Mouse (Mus musculus) liver, embryonic 12.5 days (tissue): ENCODE data around the gene Csrnp2. TPM values are rescaled to one million over a fixed set of nuclear protein-coding genes. Genes with fewer than 3 reads are reported as not detected.

ENCODE experiments used
- ATAC-seq: fragments of 200-750 bp; cut with Nextera tagmentation; 2 replicates; pipeline ENCODE4 v1.8.0; 2017; ENCODE audit warnings: moderate number of reproducible peaks, mild to moderate bottlenecking, moderate library complexity
- H3K27ac ChIP-seq: fragments of 300-500 bp; sonication (generic); 2 replicates; pipeline ENCODE4 v1.5.1; 2016; ENCODE audit warnings: mild to moderate bottlenecking
- H3K27me3 ChIP-seq: fragments of 300-500 bp; sonication (generic); replicated peaks from 2 replicates; pipeline ENCODE4 v1.6.1; 2016; ENCODE audit warnings: mild to moderate bottlenecking, moderate library complexity
- H3K36me3 ChIP-seq: fragments of 300-500 bp; sonication (generic); 2 replicates; pipeline ENCODE4 v1.6.1; 2016; ENCODE audit warnings: mild to moderate bottlenecking, moderate library complexity
- H3K4me1 ChIP-seq: fragments of 300-500 bp; sonication (generic); 2 replicates; pipeline ENCODE4 v1.6.1; 2016
- H3K4me2 ChIP-seq: fragments of 300-500 bp; sonication (generic); 2 replicates; pipeline ENCODE4 v1.6.1; 2016; ENCODE audit warnings: mild to moderate bottlenecking, moderate library complexity
- H3K4me3 ChIP-seq: fragments of 300-500 bp; sonication (generic); 2 replicates; pipeline ENCODE4 v1.5.1; 2016; ENCODE audit warnings: mild to moderate bottlenecking, moderate library complexity
- H3K9ac ChIP-seq: fragments of 300-500 bp; sonication (generic); 2 replicates; pipeline ENCODE4 v1.6.1; 2016; ENCODE audit warnings: mild to moderate bottlenecking, moderate library complexity
- H3K9me3 ChIP-seq: fragments of 300-500 bp; sonication (generic); replicated peaks from 2 replicates; pipeline ENCODE4 v1.6.1; 2016; ENCODE audit warnings: mild to moderate bottlenecking, moderate library complexity
- WGBS: fragments of 180-500 bp; shearing (Covaris S2); methylation state at CpG from one replicate; pipeline ENCODE4 v1.1.7; 2016; ENCODE audit not compliant: insufficient replicate concordance; 5-methylcytosine and 5-hydroxymethylcytosine counted together
- polyA plus RNA-seq: library from polyadenylated mRNA; unstranded; fragments of >200 nt; fragmentation: Nextera tagmentation; extraction: Ambion mirVana; gene quantifications from 2 replicates; pipeline ENCODE4 v1.2.1, GENCODE M21; 2016

Csrnp2 gene
- polyA plus RNA-seq, 1 experiment from 2014 or later, result 2.8 TPM

DNA sequence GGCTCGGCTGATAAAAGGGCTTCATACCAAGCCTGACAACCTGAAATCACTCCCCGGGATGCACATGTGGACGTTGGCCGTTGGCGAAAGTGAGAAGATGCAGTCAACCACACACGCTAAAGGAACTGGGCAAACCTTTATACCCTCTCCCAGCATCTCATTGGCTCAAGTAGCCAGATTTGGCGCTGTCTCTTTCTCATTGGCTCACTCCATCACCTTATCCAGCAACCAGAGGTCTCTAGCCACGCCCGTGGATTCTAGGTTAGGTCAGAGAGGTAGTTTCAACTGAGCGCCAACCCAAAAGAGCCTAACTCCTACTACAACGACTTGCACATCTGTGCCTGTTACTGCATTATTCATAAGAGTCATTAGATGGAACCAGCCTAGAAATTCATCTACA, 42.8 kb downstream of the Csrnp2 start:
- WGBS, result 63% methylated on average over 11 of the region's 11 CpGs
- Histone ChIP-seq H3K4me1 (peaks cover 5% of the 10 kb centered on the region), H3K4me3 (no peak overlapping the region)

DNA sequence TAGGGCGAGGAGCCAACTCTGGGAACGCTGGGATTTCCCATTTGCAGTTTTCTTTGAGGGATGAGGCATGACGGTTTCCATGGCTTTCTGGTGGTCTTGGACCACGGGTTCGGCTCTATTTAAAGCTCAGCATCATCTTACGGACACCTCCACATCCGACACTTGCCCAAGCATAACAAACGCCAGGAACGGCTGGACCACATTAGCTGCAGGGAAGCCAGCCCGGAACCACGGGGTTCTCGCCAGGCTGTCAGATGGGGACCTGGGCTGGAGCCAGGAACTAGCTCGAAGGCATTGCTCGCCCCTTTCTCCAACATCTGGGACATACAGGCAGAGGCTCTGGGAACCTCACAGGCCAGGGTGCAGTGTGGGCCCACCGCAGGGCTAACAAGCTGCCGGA, 44.0 kb downstream of the Csrnp2 start:
- H3K9ac ChIP-seq, result no peak overlapping the region
- no peak overlapping the region for H3K27ac ChIP-seq
- H3K27me3 ChIP-seq, result peaks cover 9% of the 10 kb centered on the region; the same call in 1 of the 2 replicates
- no peak overlapping the region for H3K4me3 ChIP-seq
- H3K4me2 ChIP-seq, result no peak overlapping the region
- 71% methylated on average over 16 of the region's 16 CpGs for WGBS
- no peaks in the 10 kb centered on the region for H3K9me3 ChIP-seq
- no peaks in the 10 kb centered on the region for H3K36me3 ChIP-seq
- ATAC-seq, result no peak
- no peaks in the 10 kb centered on the region for H3K4me1 ChIP-seq

More for the DNA sequence above, 42.8 kb downstream of the Csrnp2 start:
- Histone ChIP-seq H3K9ac (no peak overlapping the region), H3K27ac (no peak overlapping the region), H3K36me3 (no peaks in the 10 kb centered on the region), H3K27me3 (peaks cover 9% of the 10 kb centered on the region; the same call in 1 of the 2 replicates), H3K4me2 (no peak overlapping the region), H3K9me3 (no peaks in the 10 kb centered on the region)
- no peak for ATAC-seq

- Histone ChIP-seq H3K27ac (no peak overlapping the region), H3K4me2 (no peak overlapping the region), H3K36me3 (no peaks in the 10 kb centered on the region), H3K9ac (no peak overlapping the region), H3K4me1 (0 out of 2 replicates have a peak, but pooled peaks cover under 1% of the 10 kb centered on the region), H3K4me3 (no peak overlapping the region), H3K27me3 (peaks cover 9% of the 10 kb centered on the region; the same call in 1 of the 2 replicates), H3K9me3 (no peaks in the 10 kb centered on the region)
- ATAC-seq, result no peak
- WGBS, result 86% methylated on average over 3 of the region's 3 CpGs
These were observed 45.8 kb downstream of the Csrnp2 start for GRCm38 (mm10) chr15:100449495-100449894.

GRCm38 (mm10) chr15:100448572-100448971, 46.7 kb downstream of the Csrnp2 start:
- Histone ChIP-seq H3K9me3 (no peaks in the 10 kb centered on the region), H3K4me3 (no peak overlapping the region)
- ATAC-seq, result no peak

GRCm38 (mm10) chr15:100446887-100447286, 48.4 kb downstream of the Csrnp2 start:
- Histone ChIP-seq H3K27me3 (peaks cover 4% of the 10 kb centered on the region; the same call in 1 of the 2 replicates), H3K36me3 (no peaks in the 10 kb centered on the region), H3K4me2 (no peak overlapping the region), H3K9me3 (no peaks in the 10 kb centered on the region), H3K9ac (no peak overlapping the region), H3K27ac (no peak overlapping the region), H3K4me1 (peaks cover 18% of the 10 kb centered on the region), H3K4me3 (no peak overlapping the region)
- WGBS, result 15% methylated on average over 2 of the region's 2 CpGs
- no peak for ATAC-seq

More at GRCm38 (mm10) chr15:100448572-100448971, 46.7 kb downstream of the Csrnp2 start:
- H3K9ac ChIP-seq, result no peak overlapping the region
- 80% methylated on average over 4 of the region's 4 CpGs for WGBS
- peaks cover 9% of the 10 kb centered on the region; the same call in 1 of the 2 replicates for H3K27me3 ChIP-seq
- H3K27ac ChIP-seq, result no peak overlapping the region
- H3K36me3 ChIP-seq, result no peaks in the 10 kb centered on the region
- H3K4me2 ChIP-seq, result no peak overlapping the region
- H3K4me1 ChIP-seq, result peaks cover 9% of the 10 kb centered on the region

DNA sequence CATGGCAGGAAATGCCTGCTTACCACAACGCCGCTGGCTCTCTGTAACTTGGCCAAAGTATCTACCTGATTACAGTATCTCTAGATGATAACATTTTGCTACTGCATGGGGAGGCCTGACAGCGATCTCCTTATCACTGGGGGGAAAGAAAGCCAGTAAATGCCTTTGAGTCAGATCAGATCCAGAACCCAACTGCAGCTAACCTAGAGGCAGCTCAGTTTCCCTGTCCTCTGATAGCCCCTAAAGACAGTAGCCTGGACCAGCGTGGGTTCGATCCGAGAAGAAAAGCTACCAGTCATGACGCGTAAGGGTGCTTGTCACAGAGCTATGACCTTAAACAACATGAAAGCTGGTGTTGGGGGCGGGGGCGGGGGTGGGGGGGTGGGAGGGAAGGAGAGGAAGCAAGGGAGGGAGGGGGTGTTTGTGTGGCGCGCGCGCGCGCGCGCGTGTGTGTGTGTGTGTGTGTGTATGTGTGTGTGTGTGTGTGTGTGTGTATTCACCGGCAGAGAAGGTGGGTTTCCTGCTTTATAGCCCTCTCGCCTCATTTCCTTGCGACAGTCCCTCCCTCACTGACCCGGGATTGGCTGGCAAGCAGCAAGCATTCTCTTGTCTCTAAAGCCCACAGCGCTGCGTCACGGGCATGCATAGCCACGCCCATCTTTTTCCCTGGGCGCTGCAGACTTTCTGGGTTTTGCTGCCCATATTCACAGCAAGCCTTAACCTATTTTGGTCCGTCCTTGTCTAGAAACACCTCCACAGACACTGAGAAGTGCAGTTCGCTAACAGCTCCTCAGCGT, 52.0 kb downstream of the Csrnp2 start:
- Histone ChIP-seq H3K4me3 (peak overlapping the region; percentile 65), H3K4me1 (peaks cover 34% of the 10 kb centered on the region), H3K27ac (peak overlapping the region; percentile 87), H3K36me3 (no peaks in the 10 kb centered on the region), H3K9me3 (no peaks in the 10 kb centered on the region), H3K9ac (peak overlapping the region; percentile 74), H3K4me2 (peak overlapping the region; percentile 79), H3K27me3 (no peaks in the 10 kb centered on the region)
- ATAC-seq, result peak; percentile 92
- under 1% methylated on average over 28 of the region's 31 CpGs for WGBS

GRCm38 (mm10) chr15:100436518-100436917, 58.8 kb downstream of the Csrnp2 start:
- no peak overlapping the region for H3K9ac ChIP-seq
- WGBS, result 65% methylated on average over 10 of the region's 10 CpGs
- peaks cover 34% of the 10 kb centered on the region for H3K4me1 ChIP-seq
- H3K4me3 ChIP-seq, result no peak overlapping the region
- no peaks in the 10 kb centered on the region; the same call in 1 of the 2 replicates for H3K27me3 ChIP-seq
- H3K27ac ChIP-seq, result no peak overlapping the region
- H3K9me3 ChIP-seq, result no peaks in the 10 kb centered on the region
- no peak for ATAC-seq
- no peak overlapping the region for H3K4me2 ChIP-seq
- no peaks in the 10 kb centered on the region for H3K36me3 ChIP-seq

DNA sequence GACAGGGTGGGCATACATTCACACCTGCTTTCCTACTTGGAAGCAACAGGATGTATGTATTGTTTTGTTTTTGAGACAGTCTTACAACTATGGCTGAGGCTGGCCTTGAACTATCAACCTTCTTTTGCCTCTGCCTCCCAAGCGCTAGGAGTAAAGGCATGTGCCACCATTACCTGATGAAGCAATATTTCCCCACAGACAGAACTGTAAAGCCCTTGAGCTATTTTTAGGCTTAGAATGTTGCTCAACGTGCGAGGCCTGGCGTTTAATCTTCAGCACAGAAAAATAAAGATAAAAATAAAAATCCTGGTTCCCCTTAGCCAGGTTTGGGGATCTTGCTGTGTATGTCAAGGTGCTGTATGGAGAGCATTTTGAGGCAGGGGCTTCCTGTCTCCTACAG, 59.2 kb downstream of the Csrnp2 start:
- peaks cover 34% of the 10 kb centered on the region for H3K4me1 ChIP-seq
- no peak overlapping the region for H3K4me3 ChIP-seq
- H3K4me2 ChIP-seq, result no peak overlapping the region
- peaks cover 2% of the 10 kb centered on the region; the same call in 1 of the 2 replicates for H3K27me3 ChIP-seq
- H3K9ac ChIP-seq, result no peak overlapping the region
- H3K27ac ChIP-seq, result no peak overlapping the region
- no peaks in the 10 kb centered on the region for H3K9me3 ChIP-seq
- WGBS, result 65% methylated on average over 4 of the region's 4 CpGs
- no peak for ATAC-seq
- H3K36me3 ChIP-seq, result no peaks in the 10 kb centered on the region

GRCm38 (mm10) chr15:100433234-100433633, 62.1 kb downstream of the Csrnp2 start:
- Histone ChIP-seq H3K36me3 (no peaks in the 10 kb centered on the region), H3K4me3 (no peak overlapping the region), H3K27me3 (peaks cover 4% of the 10 kb centered on the region; the same call in 1 of the 2 replicates), H3K4me2 (peak overlapping the region; percentile 12; the same call in 1 of the 2 replicates), H3K9me3 (no peaks in the 10 kb centered on the region), H3K9ac (0 out of 2 replicates have a peak overlapping the region, but pooled peaks have one; percentile 0), H3K4me1 (peaks cover 18% of the 10 kb centered on the region), H3K27ac (peak overlapping the region; percentile 54)
- peak; percentile 87 for ATAC-seq
- 34% methylated on average over 4 of the region's 4 CpGs for WGBS

GRCm38 (mm10) chr15:100429959-100430565, 65.2 kb downstream of the Csrnp2 start:
- H3K4me1 ChIP-seq, result peaks cover 18% of the 10 kb centered on the region
- peaks cover 28% of the 10 kb centered on the region for H3K27me3 ChIP-seq
- H3K4me2 ChIP-seq, result no peak overlapping the region
- WGBS, result 62% methylated on average over 11 of the region's 11 CpGs
- H3K4me3 ChIP-seq, result no peak overlapping the region
- no peaks in the 10 kb centered on the region for H3K36me3 ChIP-seq
- H3K9ac ChIP-seq, result no peak overlapping the region
- no peaks in the 10 kb centered on the region for H3K9me3 ChIP-seq
- ATAC-seq, result no peak
- H3K27ac ChIP-seq, result no peak overlapping the region
